Mouse (Mus musculus): ENCODE data around the gene Pecam1.
"Not testable (repeated sequence)": the region's sequence is repeated elsewhere in the genome, so short reads cannot be mapped to it uniquely, and the experiment has no call there.

Gene Pecam1

GRCm38 (mm10) chr11:106729656-106730055, 20.8 kb downstream of the Pecam1 start:
- no peak for DNase-seq (ENCODE audit: low spot score in 2 of 2)

- DNase-seq (ENCODE audit: low spot score in 2 of 2) = peak; percentile 63 to 75
Measured at GRCm38 (mm10) chr11:106728402-106729366, 21.7 kb downstream of the Pecam1 start.

GRCm38 (mm10) chr11:106727967-106728366, 22.5 kb downstream of the Pecam1 start:
- DNase-seq (ENCODE audit: low spot score in 2 of 2) = no peak

- not testable (repeated sequence) for DNase-seq (ENCODE audit: low spot score in 2 of 2)
Measured at GRCm38 (mm10) chr11:106724916-106725235, 25.6 kb downstream of the Pecam1 start.

GRCm38 (mm10) chr11:106724176-106724915, 26.1 kb downstream of the Pecam1 start:
- DNase-seq (ENCODE audit: low spot score in 2 of 2) = no peak

GRCm38 (mm10) chr11:106723611-106724125, 26.8 kb downstream of the Pecam1 start:
- DNase-seq (ENCODE audit: low spot score in 2 of 2) = no peak

GRCm38 (mm10) chr11:106722831-106723361, 27.5 kb downstream of the Pecam1 start:
- DNase-seq (ENCODE audit: low spot score in 2 of 2) = peak; percentile 63 to 67

- DNase-seq (ENCODE audit: low spot score in 2 of 2) = no peak
Measured at GRCm38 (mm10) chr11:106720379-106720778, 30.0 kb downstream of the Pecam1 start.

- DNase-seq (ENCODE audit: low spot score in 2 of 2) = no peak
Measured at GRCm38 (mm10) chr11:106716568-106716967, 33.9 kb downstream of the Pecam1 start.

GRCm38 (mm10) chr11:106715066-106715465, 35.4 kb downstream of the Pecam1 start:
- DNase-seq (ENCODE audit: low spot score in 2 of 2) = peak; percentile 59 to 73

GRCm38 (mm10) chr11:106710789-106711188, 39.6 kb downstream of the Pecam1 start:
- DNase-seq (ENCODE audit: low spot score in 2 of 2) = peak; percentile 39 to 52

GRCm38 (mm10) chr11:106709227-106709985, 41.0 kb downstream of the Pecam1 start:
- peak in 1 of 2 experiments; percentile 67 for DNase-seq (ENCODE audit: low spot score in 2 of 2)

- DNase-seq (ENCODE audit: low spot score in 2 of 2) = no peak
Measured at GRCm38 (mm10) chr11:106707866-106708265, 42.6 kb downstream of the Pecam1 start.

- DNase-seq (ENCODE audit: low spot score in 2 of 2) = no peak
Measured at GRCm38 (mm10) chr11:106707085-106707484, 43.3 kb downstream of the Pecam1 start.

GRCm38 (mm10) chr11:106706212-106706611, 44.2 kb downstream of the Pecam1 start:
- no peak for DNase-seq (ENCODE audit: low spot score in 2 of 2)

- no peak for DNase-seq (ENCODE audit: low spot score in 2 of 2)
Measured at GRCm38 (mm10) chr11:106704399-106705111, 45.9 kb downstream of the Pecam1 start.

- DNase-seq (ENCODE audit: low spot score in 2 of 2) = no peak
Measured at GRCm38 (mm10) chr11:106703931-106704330, 46.5 kb downstream of the Pecam1 start.

GRCm38 (mm10) chr11:106702584-106702983, 47.8 kb downstream of the Pecam1 start:
- no peak for DNase-seq (ENCODE audit: low spot score in 2 of 2)

- DNase-seq (ENCODE audit: low spot score in 2 of 2) = no peak
Measured at GRCm38 (mm10) chr11:106701589-106701988, 48.8 kb downstream of the Pecam1 start.

GRCm38 (mm10) chr11:106699083-106699482, 51.3 kb downstream of the Pecam1 start:
- DNase-seq (ENCODE audit: low spot score in 2 of 2) = no peak

GRCm38 (mm10) chr11:106698289-106698688, 52.1 kb downstream of the Pecam1 start:
- no peak for DNase-seq (ENCODE audit: low spot score in 2 of 2)

Data from heart, adult 9 months (tissue).